In the genomic region with DNA sequence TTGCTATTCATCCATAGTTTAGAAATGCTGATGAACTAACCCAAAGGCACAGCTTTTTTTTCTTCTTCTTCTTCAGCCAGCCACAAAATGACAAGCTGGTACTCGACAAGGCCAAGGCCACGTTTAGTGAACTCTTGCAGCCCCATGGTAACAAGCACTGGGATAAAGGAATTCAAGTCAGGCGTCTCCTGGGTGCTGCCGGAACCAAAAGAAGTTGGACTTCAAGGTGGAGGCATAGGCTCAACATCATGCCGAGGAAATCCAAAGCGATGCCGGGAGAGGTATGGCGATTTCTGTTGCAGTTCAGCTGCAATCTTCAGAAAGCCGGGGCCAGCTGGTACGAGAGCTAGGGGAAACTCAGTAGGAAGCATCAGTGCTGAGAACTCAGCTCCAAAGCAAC, we compare ENCODE assay signal across 14 mouse cellular contexts. TPM values are rescaled to one million over a fixed set of nuclear protein-coding genes. Genes with fewer than 3 reads are reported as not detected.
"Had no signal": no experiment of that assay in that cellular context is flagged by ENCODE, and none has a peak within 500 bp of the region (broad histone marks: within the 10 kb centered on the region; RNA-seq: fewer than 3 reads in every experiment).

No protein-coding gene starts in this region.

- DNase-seq: lung, embryonic 14.5 days; lung, postnatal 10 days; lung, postnatal 4 days; right cerebral cortex, postnatal 14 days; thymus, adult 2 months; thymus, postnatal 25 days; thymus, postnatal 4 days had no signal

- H3K27ac ChIP-seq: midbrain, embryonic 13.5 days; midbrain, embryonic 15.5 days; neural tube, embryonic 12.5 days; stomach, embryonic 15.5 days; stomach, postnatal 0 days had no signal

- ATAC-seq: midbrain, embryonic 13.5 days; midbrain, embryonic 15.5 days had no signal

- H3K4me3 ChIP-seq: megakaryocyte, embryonic 14.5 days; midbrain, embryonic 13.5 days; midbrain, embryonic 15.5 days; neural tube, embryonic 12.5 days; stomach, embryonic 15.5 days had no signal

RNA-seq across cellular contexts. Expression of a gene that starts 26.8 kb away (rescaled TPM):
- total RNA-seq: monocyte, adult 5-6 weeks had no signal
